Mouse (Mus musculus) hindlimb bud, embryonic 11.5 days (tissue): ENCODE results near the gene Igsf3.

Source experiments
- DNase-seq: peaks from one replicate; pipeline ENCODE4 v3.0.0-alpha.2; 2012; ENCODE audit warnings: low read depth, low spot score; ENCODE audit errors: extremely low spot score

The Igsf3 gene

GRCm38 (mm10) chr3:101372345-101372980, 4.4 kb upstream of the Igsf3 start:
- no peak for DNase-seq

DNA sequence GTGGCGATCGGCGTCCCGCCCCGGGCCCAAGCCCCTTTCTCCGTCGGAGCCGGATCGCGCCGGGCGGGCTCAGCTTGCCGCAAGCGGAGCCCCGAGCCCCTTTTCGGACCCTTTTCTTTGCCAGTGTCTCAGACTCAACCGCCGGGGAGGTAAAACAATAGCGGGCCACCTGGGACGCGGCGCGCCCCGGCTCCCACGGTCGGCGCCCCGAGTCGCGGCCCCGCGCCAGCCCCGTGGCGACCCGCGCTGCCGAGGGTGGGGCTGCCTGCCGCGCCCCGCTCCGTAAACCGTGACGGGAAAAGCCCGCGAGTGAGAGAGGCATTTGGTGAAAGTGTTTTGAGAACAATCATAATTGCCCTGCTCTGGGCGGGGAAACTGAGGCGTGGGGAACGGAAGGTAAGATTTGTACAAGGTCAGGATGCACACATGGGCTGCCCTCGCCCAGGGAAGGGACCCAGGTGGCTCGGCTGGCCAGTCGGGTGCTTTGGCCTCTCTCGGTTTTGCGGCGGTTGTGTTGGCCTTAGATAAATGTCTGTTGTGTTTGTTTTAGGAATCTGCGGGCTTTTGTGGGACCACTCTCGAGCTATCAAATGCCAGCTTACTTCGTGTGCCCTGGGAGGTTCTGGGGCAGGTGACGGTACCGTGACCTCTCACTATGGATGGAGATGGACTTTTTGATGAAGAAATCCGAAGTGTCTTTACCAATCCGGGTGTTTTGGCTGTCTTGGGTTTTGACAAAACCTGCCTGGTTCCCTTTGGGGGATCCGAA, 557 bp downstream of the Igsf3 start:
- no peak for DNase-seq

- no peak for DNase-seq
Observed at GRCm38 (mm10) chr3:101378102-101378501, 1.2 kb downstream of the Igsf3 start.

GRCm38 (mm10) chr3:101379789-101380188, 2.9 kb downstream of the Igsf3 start:
- DNase-seq: no peak

GRCm38 (mm10) chr3:101381691-101382090, 4.8 kb downstream of the Igsf3 start:
- DNase-seq: no peak

GRCm38 (mm10) chr3:101382751-101383150, 5.9 kb downstream of the Igsf3 start:
- DNase-seq: no peak

GRCm38 (mm10) chr3:101386430-101387016, 9.6 kb downstream of the Igsf3 start:
- DNase-seq: no peak

- no peak for DNase-seq
Observed at GRCm38 (mm10) chr3:101387849-101388248, 11.0 kb downstream of the Igsf3 start.

- DNase-seq: no peak
Observed at GRCm38 (mm10) chr3:101389566-101389965, 12.7 kb downstream of the Igsf3 start.

- DNase-seq: no peak
Observed at GRCm38 (mm10) chr3:101390472-101390871, 13.6 kb downstream of the Igsf3 start.

DNA sequence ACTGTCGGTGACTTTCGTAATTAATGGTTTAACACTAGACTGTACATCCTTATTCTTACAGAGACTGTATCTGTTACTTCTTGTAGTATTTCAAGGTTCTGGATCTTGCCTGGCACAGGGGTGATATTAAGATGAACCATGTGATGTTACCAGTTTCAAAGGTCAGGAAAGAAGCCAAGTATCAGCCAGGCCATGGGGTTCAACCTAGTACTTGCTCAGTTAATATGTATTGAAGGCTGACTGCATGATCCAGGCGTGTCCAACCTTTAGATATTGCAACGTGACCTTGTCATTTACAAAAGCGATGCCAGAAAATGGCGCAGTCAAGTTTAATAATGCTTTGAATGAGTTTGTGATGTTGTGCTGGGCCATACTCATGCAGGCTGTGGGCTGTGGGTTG, 15.1 kb downstream of the Igsf3 start:
- no peak for DNase-seq

DNA sequence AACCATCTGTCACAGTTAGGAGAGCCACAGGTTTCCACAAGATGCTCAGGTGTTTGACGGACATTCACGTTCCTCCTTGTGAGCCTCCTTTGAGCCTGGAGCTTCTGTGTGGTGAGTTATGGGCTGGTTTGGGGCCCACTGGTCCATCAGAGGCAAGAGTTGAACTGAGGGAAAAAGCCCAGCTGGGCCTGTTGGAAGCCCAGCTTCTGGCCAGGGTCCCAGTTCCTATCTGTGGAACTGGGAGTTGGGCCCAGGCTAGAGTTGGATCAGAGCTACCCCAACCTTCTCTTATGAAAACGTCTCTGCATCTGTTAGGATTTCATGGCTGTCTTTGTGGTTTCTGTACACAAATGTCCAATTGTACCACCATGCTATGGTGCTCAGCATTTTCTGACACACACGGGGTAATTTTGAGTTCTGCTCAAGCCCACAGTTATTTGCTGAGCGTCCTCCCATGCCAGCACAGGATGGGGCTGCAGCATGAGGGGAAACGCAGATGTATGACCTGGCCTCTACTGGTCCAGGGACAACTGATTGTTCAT, 16.3 kb downstream of the Igsf3 start:
- no peak for DNase-seq

GRCm38 (mm10) chr3:101393659-101394539, 17.0 kb downstream of the Igsf3 start:
- no peak for DNase-seq

GRCm38 (mm10) chr3:101395341-101395740, 18.5 kb downstream of the Igsf3 start:
- peak; percentile 87 for DNase-seq

GRCm38 (mm10) chr3:101396061-101396460, 19.2 kb downstream of the Igsf3 start:
- DNase-seq: no peak

DNA sequence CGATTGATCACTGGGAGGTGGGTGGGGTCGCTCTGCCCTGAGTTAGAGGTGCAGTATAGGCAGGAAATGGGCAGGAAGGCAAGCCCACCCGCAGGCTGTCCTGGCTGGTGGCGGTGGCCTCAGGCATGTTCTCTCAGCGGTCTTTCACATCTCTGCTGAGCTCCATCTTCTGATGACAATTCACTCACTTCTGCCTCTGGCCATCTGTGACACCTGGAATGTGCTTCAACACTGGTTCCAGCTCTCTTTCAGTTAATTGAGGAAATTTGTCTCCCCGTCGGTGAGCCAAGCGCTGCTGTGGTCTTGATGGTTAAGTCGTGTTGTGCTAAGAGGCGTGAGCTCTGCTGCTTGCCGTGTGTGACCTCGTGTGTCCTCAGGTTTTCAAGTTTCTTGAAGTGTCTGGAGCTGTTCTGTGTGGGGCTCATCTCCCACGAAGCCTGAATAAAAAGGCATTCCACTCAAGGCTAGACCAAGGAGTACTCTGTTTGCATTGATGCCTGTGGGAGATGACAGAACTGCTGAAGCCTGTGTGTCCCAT, 19.9 kb downstream of the Igsf3 start:
- DNase-seq: no peak

- no peak for DNase-seq
Observed at GRCm38 (mm10) chr3:101397422-101397821, 20.5 kb downstream of the Igsf3 start.

DNA sequence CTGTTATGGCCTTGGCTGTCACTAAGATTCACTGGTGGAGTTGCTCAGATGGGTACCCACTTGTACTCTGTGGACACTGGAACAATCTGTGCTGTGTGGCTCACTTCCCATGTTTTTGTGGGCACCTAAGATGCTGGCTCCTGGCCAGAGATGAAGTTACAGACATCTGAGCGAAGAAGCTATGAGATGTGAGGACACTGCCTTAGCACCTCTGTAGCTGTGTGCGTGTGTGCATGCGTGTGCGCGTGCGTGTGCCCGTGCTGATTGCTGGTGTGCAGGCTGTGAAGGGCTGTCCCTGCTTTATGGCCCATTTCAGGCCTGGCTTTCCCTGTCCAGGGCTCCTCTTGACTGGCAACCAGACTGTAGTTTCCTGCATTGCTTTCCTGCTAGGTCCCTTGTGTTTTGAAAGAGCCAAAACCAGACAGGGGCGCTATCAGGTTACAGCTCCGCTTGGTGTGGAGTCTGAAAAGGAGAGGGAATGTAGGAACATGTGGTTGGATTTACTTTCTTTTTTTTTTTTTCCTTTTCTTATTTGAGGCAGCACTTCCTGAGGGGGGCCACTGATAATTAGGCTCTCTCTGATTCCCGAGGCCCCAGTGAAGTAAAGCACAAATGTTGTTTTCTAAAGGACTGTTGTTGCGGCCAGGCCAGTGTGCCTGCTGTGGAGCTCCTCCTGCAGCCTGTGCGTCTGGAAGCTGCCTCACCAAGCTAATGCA, 21.3 kb downstream of the Igsf3 start:
- peak; percentile 85 for DNase-seq

DNA sequence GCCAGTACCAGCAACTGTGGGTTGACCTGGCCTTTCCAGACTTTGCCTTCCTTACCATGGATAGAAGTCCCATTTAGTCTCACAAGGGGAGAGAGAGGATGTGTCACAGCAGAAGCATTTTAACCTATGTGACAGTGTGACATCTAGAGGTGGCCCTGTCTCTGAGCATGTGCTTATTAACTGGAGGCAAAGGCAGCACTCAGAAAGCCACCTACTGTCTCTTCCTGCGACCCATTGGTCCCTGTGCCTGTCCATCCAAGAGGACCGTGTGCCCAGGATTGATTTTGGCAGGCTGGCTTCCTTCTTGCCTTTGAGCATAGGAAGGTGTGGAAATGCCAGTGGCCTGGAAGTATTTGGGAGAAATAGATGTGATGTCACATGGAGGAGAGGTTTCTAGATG, 22.0 kb downstream of the Igsf3 start:
- DNase-seq: no peak

DNA sequence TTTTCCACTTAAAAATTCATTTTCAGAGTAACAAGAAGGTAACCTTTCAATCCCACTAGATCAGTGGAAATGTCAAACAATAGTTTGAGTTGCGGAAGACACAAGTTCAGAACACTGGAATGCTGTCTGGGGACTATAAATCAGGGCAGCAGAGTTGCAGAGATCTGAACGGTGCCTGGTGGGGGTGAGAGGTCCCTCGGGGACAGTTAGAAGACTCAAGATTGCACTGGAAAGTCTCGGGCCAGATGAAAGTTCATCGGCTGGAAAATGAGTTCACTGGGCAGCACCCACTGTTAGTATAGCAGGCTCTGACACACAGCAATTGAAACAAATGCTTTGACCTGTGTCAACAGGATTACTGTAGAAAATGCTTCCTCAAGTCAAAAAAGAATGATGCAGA, 24.6 kb downstream of the Igsf3 start:
- DNase-seq: no peak
